Mouse (Mus musculus): ENCODE measurements around the gene Pcdh9. TPM values are rescaled to one million over a fixed set of nuclear protein-coding genes. Genes with fewer than 3 reads are reported as not detected.

The Pcdh9 gene
- total and polyA plus RNA-seq, 3 experiments, result 0.22 TPM; not detected in 2

GRCm38 (mm10) chr14:93437226-93437625 is 453.3 kb downstream of the Pcdh9 start:
- H3K36me3 ChIP-seq (replicated peaks), result no peaks in the 10 kb centered on the region
- H3K4me3 ChIP-seq (ENCODE audit: low read depth, low read length), result no peak overlapping the region
- no peaks in the 10 kb centered on the region for H3K27me3 ChIP-seq (ENCODE audit: insufficient read depth, low read length)
- 0 out of 2 replicates have a peak, but pooled peaks cover 4% of the 10 kb centered on the region for H3K9me3 ChIP-seq (replicated peaks)
- DNase-seq (ENCODE audit: low spot score) (no peak), ATAC-seq (ENCODE audit: extremely low read depth, insufficient number of reproducible peaks, low FRiP score, poor library complexity, severe bottlenecking) (no peak)
- TF ChIP-seq CTCF (IDR thresholded peaks at IDR 0.05; ENCODE audit: low read depth, low read length), result no peak
- no peak for TF ChIP-seq POLR2AphosphoS5 (IDR thresholded peaks at IDR 0.05; ENCODE audit: insufficient replicate concordance, low read depth, low read length)
- no peak for TF ChIP-seq GATA1 (IDR thresholded peaks at IDR 0.05; ENCODE audit: borderline replicate concordance, low read length)
- no peak for TF ChIP-seq GATA2 (IDR thresholded peaks at IDR 0.05; ENCODE audit: borderline replicate concordance, low read depth, low read length)
- no peaks in the 10 kb centered on the region for H3K4me1 ChIP-seq (ENCODE audit: insufficient read depth, low read depth, low read length)

GRCm38 (mm10) chr14:93416752-93417151 is 473.7 kb downstream of the Pcdh9 start:
- no peaks in the 10 kb centered on the region for H3K36me3 ChIP-seq (replicated peaks)
- DNase-seq (ENCODE audit: low spot score), result no peak
- H3K4me1 ChIP-seq (ENCODE audit: insufficient read depth, low read depth, low read length), result no peaks in the 10 kb centered on the region
- H3K27me3 ChIP-seq (ENCODE audit: insufficient read depth, low read length), result no peaks in the 10 kb centered on the region
- no peak overlapping the region for H3K4me3 ChIP-seq (ENCODE audit: low read depth, low read length)
- H3K9me3 ChIP-seq (replicated peaks), result peaks cover 6% of the 10 kb centered on the region
- TF ChIP-seq GATA2 (IDR thresholded peaks at IDR 0.05; ENCODE audit: borderline replicate concordance, low read depth, low read length), result no peak
- TF ChIP-seq CTCF (IDR thresholded peaks at IDR 0.05; ENCODE audit: low read depth, low read length), result no peak
- no peak for TF ChIP-seq TAL1 (conservative IDR thresholded peaks at IDR 0.05; ENCODE audit: low read depth, low read length)
- no peak for TF ChIP-seq POLR2AphosphoS5 (IDR thresholded peaks at IDR 0.05; ENCODE audit: insufficient replicate concordance, low read depth, low read length)
- no peak for TF ChIP-seq GATA1 (IDR thresholded peaks at IDR 0.05; ENCODE audit: borderline replicate concordance, low read length)
- ATAC-seq (ENCODE audit: extremely low read depth, insufficient number of reproducible peaks, low FRiP score, poor library complexity, severe bottlenecking), result no peak

- Histone ChIP-seq H3K4me3 (ENCODE audit: low read depth, low read length) (no peak overlapping the region), H3K4me1 (ENCODE audit: insufficient read depth, low read depth, low read length) (no peaks in the 10 kb centered on the region), H3K36me3 (replicated peaks) (no peaks in the 10 kb centered on the region), H3K27me3 (ENCODE audit: insufficient read depth, low read length) (no peaks in the 10 kb centered on the region), H3K9me3 (replicated peaks) (peaks cover 6% of the 10 kb centered on the region)
- DNase-seq (ENCODE audit: low spot score) (no peak), ATAC-seq (ENCODE audit: extremely low read depth, insufficient number of reproducible peaks, low FRiP score, poor library complexity, severe bottlenecking) (no peak)
- TF ChIP-seq GATA2 (IDR thresholded peaks at IDR 0.05; ENCODE audit: borderline replicate concordance, low read depth, low read length), result no peak
- TF ChIP-seq TAL1 (conservative IDR thresholded peaks at IDR 0.05; ENCODE audit: low read depth, low read length), result no peak
- TF ChIP-seq POLR2AphosphoS5 (IDR thresholded peaks at IDR 0.05; ENCODE audit: insufficient replicate concordance, low read depth, low read length), result no peak
- TF ChIP-seq CTCF (IDR thresholded peaks at IDR 0.05; ENCODE audit: low read depth, low read length), result no peak
- no peak for TF ChIP-seq GATA1 (IDR thresholded peaks at IDR 0.05; ENCODE audit: borderline replicate concordance, low read length)
Measured at GRCm38 (mm10) chr14:93415496-93415895, 475.0 kb downstream of the Pcdh9 start.

GRCm38 (mm10) chr14:93409314-93409713 is 481.2 kb downstream of the Pcdh9 start:
- H3K27me3 ChIP-seq (ENCODE audit: insufficient read depth, low read length), result no peaks in the 10 kb centered on the region
- TF ChIP-seq GATA2 (IDR thresholded peaks at IDR 0.05; ENCODE audit: borderline replicate concordance, low read depth, low read length) (no peak), TAL1 (conservative IDR thresholded peaks at IDR 0.05; ENCODE audit: low read depth, low read length) (no peak), GATA1 (IDR thresholded peaks at IDR 0.05; ENCODE audit: borderline replicate concordance, low read length) (no peak), CTCF (IDR thresholded peaks at IDR 0.05; ENCODE audit: low read depth, low read length) (no peak), POLR2AphosphoS5 (IDR thresholded peaks at IDR 0.05; ENCODE audit: insufficient replicate concordance, low read depth, low read length) (no peak)
- no peaks in the 10 kb centered on the region for H3K4me1 ChIP-seq (ENCODE audit: insufficient read depth, low read depth, low read length)
- H3K4me3 ChIP-seq (ENCODE audit: low read depth, low read length), result no peak overlapping the region
- no peaks in the 10 kb centered on the region for H3K36me3 ChIP-seq (replicated peaks)
- ATAC-seq (ENCODE audit: extremely low read depth, insufficient number of reproducible peaks, low FRiP score, poor library complexity, severe bottlenecking) (no peak), DNase-seq (ENCODE audit: low spot score) (no peak)
- H3K9me3 ChIP-seq (replicated peaks), result peaks cover 8% of the 10 kb centered on the region

GRCm38 (mm10) chr14:93407747-93408146 is 482.7 kb downstream of the Pcdh9 start:
- Histone ChIP-seq H3K36me3 (replicated peaks) (no peaks in the 10 kb centered on the region), H3K4me3 (ENCODE audit: low read depth, low read length) (no peak overlapping the region), H3K27me3 (ENCODE audit: insufficient read depth, low read length) (no peaks in the 10 kb centered on the region), H3K9me3 (replicated peaks) (peaks cover 4% of the 10 kb centered on the region; the same call in 1 of the 2 replicates), H3K4me1 (ENCODE audit: insufficient read depth, low read depth, low read length) (no peaks in the 10 kb centered on the region)
- no peak for ATAC-seq (ENCODE audit: extremely low read depth, insufficient number of reproducible peaks, low FRiP score, poor library complexity, severe bottlenecking)
- no peak for DNase-seq (ENCODE audit: low spot score)
- no peak for TF ChIP-seq TAL1 (conservative IDR thresholded peaks at IDR 0.05; ENCODE audit: low read depth, low read length)
- no peak for TF ChIP-seq POLR2AphosphoS5 (IDR thresholded peaks at IDR 0.05; ENCODE audit: insufficient replicate concordance, low read depth, low read length)
- TF ChIP-seq GATA1 (IDR thresholded peaks at IDR 0.05; ENCODE audit: borderline replicate concordance, low read length), result no peak
- no peak for TF ChIP-seq GATA2 (IDR thresholded peaks at IDR 0.05; ENCODE audit: borderline replicate concordance, low read depth, low read length)
- no peak for TF ChIP-seq CTCF (IDR thresholded peaks at IDR 0.05; ENCODE audit: low read depth, low read length)

- H3K9me3 ChIP-seq (replicated peaks), result peaks cover 2% of the 10 kb centered on the region
- H3K4me3 ChIP-seq (ENCODE audit: low read depth, low read length), result no peak overlapping the region
- no peak for DNase-seq (ENCODE audit: low spot score)
- no peaks in the 10 kb centered on the region for H3K27me3 ChIP-seq (ENCODE audit: insufficient read depth, low read length)
- ATAC-seq (ENCODE audit: extremely low read depth, insufficient number of reproducible peaks, low FRiP score, poor library complexity, severe bottlenecking), result no peak
- no peaks in the 10 kb centered on the region for H3K36me3 ChIP-seq (replicated peaks)
- no peaks in the 10 kb centered on the region for H3K4me1 ChIP-seq (ENCODE audit: insufficient read depth, low read depth, low read length)
- TF ChIP-seq GATA2 (IDR thresholded peaks at IDR 0.05; ENCODE audit: borderline replicate concordance, low read depth, low read length) (no peak), TAL1 (conservative IDR thresholded peaks at IDR 0.05; ENCODE audit: low read depth, low read length) (no peak), CTCF (IDR thresholded peaks at IDR 0.05; ENCODE audit: low read depth, low read length) (no peak), GATA1 (IDR thresholded peaks at IDR 0.05; ENCODE audit: borderline replicate concordance, low read length) (no peak), POLR2AphosphoS5 (IDR thresholded peaks at IDR 0.05; ENCODE audit: insufficient replicate concordance, low read depth, low read length) (no peak)
Measured at GRCm38 (mm10) chr14:93385090-93385489, 505.4 kb downstream of the Pcdh9 start.

Data from G1E (cell line).